Mouse (Mus musculus) liver, postnatal 0 days (tissue): ENCODE results near the gene Hoxa6.

ENCODE experiments used
- CTCF ChIP-seq: sonication (generic); IDR thresholded peaks from 2 replicates; pipeline ENCODE4 v1.5.1; 2016; ENCODE audit warnings: antibody characterized with exemption, low read depth
- EP300 ChIP-seq: IDR thresholded peaks from 2 replicates; pipeline ENCODE4 v1.6.1; 2016; ENCODE audit warnings: antibody characterized with exemption, low read depth, mild to moderate bottlenecking

GRCm38 (mm10) chr6:52208072-52208867 is at the start of gene Hoxa6:
- TF ChIP-seq CTCF (no peak), EP300 (no peak)
